In the genomic region with DNA sequence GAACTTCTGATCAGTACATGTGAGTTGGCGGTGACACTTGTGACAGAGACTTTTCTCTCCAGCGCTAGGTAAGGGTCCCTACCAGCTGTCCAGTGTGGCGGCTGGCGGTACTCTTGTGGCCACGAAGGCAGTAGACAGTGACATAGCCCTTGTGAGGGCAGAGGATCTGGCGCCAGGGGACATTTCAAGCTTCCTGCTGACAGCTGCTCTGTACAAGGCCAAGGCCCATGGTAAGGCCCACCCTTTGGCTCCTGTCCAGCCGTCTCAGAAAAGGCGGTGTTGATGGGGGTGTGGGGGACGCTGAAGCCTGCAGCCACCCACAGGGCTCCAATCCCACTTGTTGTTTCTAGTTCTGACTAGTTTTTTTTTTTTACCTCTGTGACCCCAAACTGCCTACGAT, we compare ENCODE assay signal across 13 mouse cellular contexts. TPM values are rescaled to one million over a fixed set of nuclear protein-coding genes. Genes with fewer than 3 reads are reported as not detected.
DNase-seq lines count a peak whose midpoint lies in the region; ATAC-seq lines count a peak whose summit lies in the region.
"Had no signal": no experiment of that assay in that cellular context is flagged by ENCODE, and none has a peak within 500 bp of the region (broad histone marks: within the 10 kb centered on the region; RNA-seq: fewer than 3 reads in every experiment).

No protein-coding gene starts in this region.

- H3K27me3 ChIP-seq in heart, embryonic 10.5 days (ENCODE audit: insufficient read depth, poor library complexity, severe bottlenecking): peaks cover 94% of the 10 kb centered on the region
- no peaks in the 10 kb centered on the region for H3K27me3 ChIP-seq in midbrain, embryonic 14.5 days (ENCODE audit: control insufficient read depth, insufficient read depth, low read length)
- H3K27me3 ChIP-seq in midbrain, embryonic 15.5 days (replicated peaks): no peaks in the 10 kb centered on the region

- 68% methylated on average over 10 of the region's 10 CpGs for WGBS in heart, embryonic 10.5 days
- WGBS in midbrain, embryonic 14.5 days: 71% methylated on average over 10 of the region's 10 CpGs
- WGBS in midbrain, embryonic 15.5 days: 76% methylated on average over 10 of the region's 10 CpGs

- peaks cover 13% of the 10 kb centered on the region; the same call in 1 of the 2 replicates for H3K4me1 ChIP-seq in heart, embryonic 10.5 days
- H3K4me1 ChIP-seq in midbrain, embryonic 14.5 days (ENCODE audit: control insufficient read depth, insufficient read depth, low read length): no peaks in the 10 kb centered on the region
- no peaks in the 10 kb centered on the region for H3K4me1 ChIP-seq in midbrain, embryonic 15.5 days
- H3K4me1 ChIP-seq: midbrain, embryonic 12.5 days had no signal

- DNase-seq in cerebellum, postnatal 14 days: peak; percentile 24 to 61
- no peak for DNase-seq in cerebellum, postnatal 25 days
- DNase-seq in heart, postnatal 14 days: peak; percentile 11 to 30
- DNase-seq in heart, embryonic 10.5 days (ENCODE audit: low spot score): no peak
- peak; percentile 36 for DNase-seq in midbrain, embryonic 14.5 days
- DNase-seq in lung, postnatal 14 days: peak; percentile 58
- DNase-seq in frontal cortex, postnatal 25 days (ENCODE audit: low spot score in 2 of 2): no peak
- DNase-seq: cerebellum, adult 18-20 months had no signal

- no peaks in the 10 kb centered on the region for H3K9me3 ChIP-seq in heart, embryonic 10.5 days
- H3K9me3 ChIP-seq in midbrain, embryonic 14.5 days (ENCODE audit: control insufficient read depth, low read length): no peaks in the 10 kb centered on the region
- H3K9me3 ChIP-seq in midbrain, embryonic 15.5 days: no peaks in the 10 kb centered on the region
- H3K9me3 ChIP-seq: G1E; midbrain, embryonic 12.5 days had no signal

- no peaks in the 10 kb centered on the region for H3K36me3 ChIP-seq in heart, embryonic 10.5 days
- H3K36me3 ChIP-seq in midbrain, embryonic 14.5 days (ENCODE audit: control insufficient read depth, insufficient read depth, low read length): no peaks in the 10 kb centered on the region
- no peaks in the 10 kb centered on the region for H3K36me3 ChIP-seq in midbrain, embryonic 15.5 days (replicated peaks)
- H3K36me3 ChIP-seq: G1E; midbrain, embryonic 12.5 days had no signal

- intact Hi-C loops in heart, postnatal 14 days (cut with DNase I): no loop called here

- H3K4me3 ChIP-seq in heart, embryonic 10.5 days: no peak overlapping the region
- no peak overlapping the region for H3K4me3 ChIP-seq in midbrain, embryonic 14.5 days (replicated peaks; ENCODE audit: low read depth, low read length)
- H3K4me3 ChIP-seq in midbrain, embryonic 15.5 days: no peak overlapping the region
- H3K4me3 ChIP-seq: midbrain, embryonic 12.5 days had no signal

- H3K9ac ChIP-seq in midbrain, embryonic 14.5 days (replicated peaks; ENCODE audit: low read length): no peak overlapping the region
- no peak overlapping the region for H3K9ac ChIP-seq in midbrain, embryonic 15.5 days
- H3K9ac ChIP-seq: midbrain, embryonic 12.5 days had no signal

- no peak overlapping the region for H3K27ac ChIP-seq in heart, embryonic 10.5 days
- no peak overlapping the region for H3K27ac ChIP-seq in midbrain, embryonic 14.5 days (replicated peaks; ENCODE audit: low read depth, low read length)
- H3K27ac ChIP-seq in midbrain, embryonic 15.5 days: no peak overlapping the region
- H3K27ac ChIP-seq: midbrain, embryonic 12.5 days had no signal

- ATAC-seq in midbrain, embryonic 14.5 days (ENCODE audit: low FRiP score, low TSS enrichment): no peak
- ATAC-seq in midbrain, embryonic 15.5 days (replicated peaks): no peak

- no peak overlapping the region for H3K4me2 ChIP-seq in midbrain, embryonic 14.5 days (ENCODE audit: low read length)
- no peak overlapping the region for H3K4me2 ChIP-seq in midbrain, embryonic 15.5 days
- H3K4me2 ChIP-seq: midbrain, embryonic 12.5 days had no signal

RNA-seq across cellular contexts. Expression of a gene that starts 42.9 kb away (rescaled TPM):
- total RNA-seq in heart, postnatal 14 days (2021): not detected
- polyA plus RNA-seq in heart, embryonic 10.5 days (2016; fragmentation: Nextera tagmentation; extraction: Ambion mirVana): not detected in 2 replicates
- 0.03 and 0.07 TPM in 2 replicates for polyA plus RNA-seq in midbrain, embryonic 14.5 days (2014; fragmentation: Nextera tagmentation; extraction: Ambion mirVana)
- polyA plus RNA-seq in midbrain, embryonic 15.5 days (2015; fragmentation: Nextera tagmentation; extraction: Ambion mirVana): 0.11 TPM in 1 of 2 replicates, not detected in the other
- total RNA-seq: granulocyte monocyte progenitor cell, adult 5-6 weeks had no signal
- polyA plus RNA-seq: G1E; limb, embryonic 11.5 days had no signal

RNA-seq across cellular contexts. Expression of a gene that starts 45.4 kb away (rescaled TPM):
- 10 to 100 TPM; 10.7 to 12.8 TPM for total RNA-seq in heart, postnatal 14 days (2021)
- 2.0 and 3.0 TPM in 2 replicates for polyA plus RNA-seq in heart, embryonic 10.5 days (2016; fragmentation: Nextera tagmentation; extraction: Ambion mirVana)
- polyA plus RNA-seq in midbrain, embryonic 14.5 days (2014; fragmentation: Nextera tagmentation; extraction: Ambion mirVana): 0.83 and 1.7 TPM in 2 replicates
- 1.9 and 2.3 TPM in 2 replicates for polyA plus RNA-seq in midbrain, embryonic 15.5 days (2015; fragmentation: Nextera tagmentation; extraction: Ambion mirVana)
- total RNA-seq: G1E; granulocyte monocyte progenitor cell, adult 5-6 weeks had no signal
- polyA plus RNA-seq: G1E had no signal

Comparison
In these comparisons a context has a peak if more than half of its experiments do, and no peak if none do; other contexts are left out.
1. DNase-seq: peak in cerebellum, postnatal 14 days (2 of 2), heart, postnatal 14 days (2 of 2), midbrain, embryonic 14.5 days (single experiment) and lung, postnatal 14 days (single experiment); none in cerebellum, postnatal 25 days (0 of 2), heart, embryonic 10.5 days (single experiment) and frontal cortex, postnatal 25 days (0 of 2).